Mouse (Mus musculus): Measurements from ENCODE around the gene Nt5c2.
A peak's percentile ranks its signal among the peaks of the same experiment; 100 is the strongest.
"Not testable (repeated sequence)": the region's sequence is repeated elsewhere in the genome, so short reads cannot be mapped to it uniquely, and the experiment has no call there.

The Nt5c2 gene

GRCm38 (mm10) chr19:46988231-46989087 is 26.5 kb downstream of the Nt5c2 start:
- peak; percentile 66 to 78 for DNase-seq (ENCODE audit: low spot score in 2 of 2)

- peak; percentile 43 to 71 for DNase-seq (ENCODE audit: low spot score in 2 of 2)
Measured at GRCm38 (mm10) chr19:46987646-46988045, 27.3 kb downstream of the Nt5c2 start.

- no peak for DNase-seq (ENCODE audit: low spot score in 2 of 2)
Measured at GRCm38 (mm10) chr19:46984726-46985622, 30.0 kb downstream of the Nt5c2 start.

GRCm38 (mm10) chr19:46983966-46984380 is 31.0 kb downstream of the Nt5c2 start:
- DNase-seq (ENCODE audit: low spot score in 2 of 2), result peak; percentile 55 to 75

GRCm38 (mm10) chr19:46983352-46983965 is 31.5 kb downstream of the Nt5c2 start:
- no peak for DNase-seq (ENCODE audit: low spot score in 2 of 2)

GRCm38 (mm10) chr19:46981462-46981861 is 33.5 kb downstream of the Nt5c2 start:
- DNase-seq (ENCODE audit: low spot score in 2 of 2), result no peak

- no peak for DNase-seq (ENCODE audit: low spot score in 2 of 2)
Measured at GRCm38 (mm10) chr19:46979781-46980105, 35.2 kb downstream of the Nt5c2 start.

GRCm38 (mm10) chr19:46978920-46979780 is 35.8 kb downstream of the Nt5c2 start:
- no peak for DNase-seq (ENCODE audit: low spot score in 2 of 2)

GRCm38 (mm10) chr19:46978069-46978468 is 36.9 kb downstream of the Nt5c2 start:
- not testable (repeated sequence) for DNase-seq (ENCODE audit: low spot score in 2 of 2)

GRCm38 (mm10) chr19:46977460-46977859 is 37.5 kb downstream of the Nt5c2 start:
- DNase-seq (ENCODE audit: low spot score in 2 of 2), result no peak

- DNase-seq (ENCODE audit: low spot score in 2 of 2), result no peak
Measured at GRCm38 (mm10) chr19:46976743-46977142, 38.2 kb downstream of the Nt5c2 start.

- DNase-seq (ENCODE audit: low spot score in 2 of 2), result no peak
Measured at GRCm38 (mm10) chr19:46975997-46976396, 39.0 kb downstream of the Nt5c2 start.

- DNase-seq (ENCODE audit: low spot score in 2 of 2), result no peak
Measured at GRCm38 (mm10) chr19:46975565-46975964, 39.4 kb downstream of the Nt5c2 start.

- no peak for DNase-seq (ENCODE audit: low spot score in 2 of 2)
Measured at GRCm38 (mm10) chr19:46972159-46972558, 42.8 kb downstream of the Nt5c2 start.

- no peak for DNase-seq (ENCODE audit: low spot score in 2 of 2)
Measured at GRCm38 (mm10) chr19:46971712-46972111, 43.2 kb downstream of the Nt5c2 start.

GRCm38 (mm10) chr19:46971051-46971689 is 43.8 kb downstream of the Nt5c2 start:
- no peak for DNase-seq (ENCODE audit: low spot score in 2 of 2)

GRCm38 (mm10) chr19:46970121-46970729 is 44.7 kb downstream of the Nt5c2 start:
- no peak for DNase-seq (ENCODE audit: low spot score in 2 of 2)

- peak in 1 of 2 experiments; percentile 55 for DNase-seq (ENCODE audit: low spot score in 2 of 2)
Measured at GRCm38 (mm10) chr19:46969286-46969985, 45.5 kb downstream of the Nt5c2 start.

- DNase-seq (ENCODE audit: low spot score in 2 of 2), result peak in 1 of 2 experiments; percentile 58
Measured at GRCm38 (mm10) chr19:46968833-46969232, 46.1 kb downstream of the Nt5c2 start.

GRCm38 (mm10) chr19:46967861-46968260 is 47.1 kb downstream of the Nt5c2 start:
- DNase-seq (ENCODE audit: low spot score in 2 of 2), result peak in 1 of 2 experiments; percentile 47

All from spleen, postnatal 4 days (tissue).